Mouse (Mus musculus): ENCODE results near the gene Kctd14.

DNA sequence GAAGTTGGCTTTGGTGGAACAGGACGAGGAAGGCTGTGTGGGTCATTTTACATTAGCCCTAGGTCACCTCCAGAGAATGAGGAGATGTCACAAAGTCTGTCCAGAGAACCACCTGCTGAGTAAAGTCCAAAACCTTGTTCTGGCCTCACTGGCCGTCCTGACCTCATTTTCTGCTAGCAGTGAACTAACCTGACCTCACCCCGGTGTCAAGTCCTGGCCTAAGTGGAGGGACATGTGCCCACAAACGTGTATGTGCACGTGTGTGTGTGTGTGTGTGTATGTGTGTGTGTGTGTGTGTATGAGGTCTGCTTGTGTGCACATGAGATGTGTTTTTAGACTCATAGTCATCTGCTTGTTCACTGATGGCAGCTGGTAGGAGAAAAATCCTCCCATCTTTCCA lies 27.4 kb upstream of the Kctd14 start:
- TF ChIP-seq GATA1 (IDR thresholded peaks at IDR 0.05; ENCODE audit: borderline replicate concordance, low read length) (no peak), FLI1 (IDR thresholded peaks at IDR 0.05; ENCODE audit: low read length) (no peak)
